Mouse (Mus musculus): Measurements from ENCODE around the gene Gm20431.

The Gm20431 gene

GRCm38 (mm10) chr2:167602364-167602763 is 58.9 kb downstream of the Gm20431 start:
- DNase-seq (ENCODE audit: low read depth, low spot score) = no peak

DNA sequence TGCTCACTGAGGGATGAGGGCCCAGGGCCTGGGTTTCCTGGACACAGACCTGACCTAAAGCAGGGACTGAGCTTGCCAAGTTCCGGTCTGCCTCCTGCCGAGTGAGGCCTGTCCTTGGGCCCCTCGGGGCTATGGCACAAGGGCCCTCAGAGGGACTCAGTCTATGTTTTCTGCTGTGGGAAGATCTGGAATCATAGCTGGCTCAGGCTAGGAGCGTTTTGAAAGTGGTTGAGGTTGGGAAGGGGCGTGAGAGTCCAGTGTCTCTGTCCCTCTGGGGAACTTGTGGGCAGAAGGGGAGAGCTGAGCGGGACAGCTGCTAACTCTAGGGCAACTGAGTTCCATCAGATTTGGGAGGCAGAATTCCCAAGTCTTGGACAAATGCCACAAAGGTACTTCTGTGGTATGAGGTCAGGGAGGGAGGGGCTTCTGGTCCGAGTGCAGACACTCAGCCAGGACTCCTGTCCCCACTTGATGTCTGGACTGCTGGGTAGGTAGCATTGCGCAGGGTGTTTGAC is 60.8 kb downstream of the Gm20431 start:
- no peak for DNase-seq (ENCODE audit: low read depth, low spot score)

GRCm38 (mm10) chr2:167599917-167600316 is 61.4 kb downstream of the Gm20431 start:
- DNase-seq (ENCODE audit: low read depth, low spot score) = no peak

DNA sequence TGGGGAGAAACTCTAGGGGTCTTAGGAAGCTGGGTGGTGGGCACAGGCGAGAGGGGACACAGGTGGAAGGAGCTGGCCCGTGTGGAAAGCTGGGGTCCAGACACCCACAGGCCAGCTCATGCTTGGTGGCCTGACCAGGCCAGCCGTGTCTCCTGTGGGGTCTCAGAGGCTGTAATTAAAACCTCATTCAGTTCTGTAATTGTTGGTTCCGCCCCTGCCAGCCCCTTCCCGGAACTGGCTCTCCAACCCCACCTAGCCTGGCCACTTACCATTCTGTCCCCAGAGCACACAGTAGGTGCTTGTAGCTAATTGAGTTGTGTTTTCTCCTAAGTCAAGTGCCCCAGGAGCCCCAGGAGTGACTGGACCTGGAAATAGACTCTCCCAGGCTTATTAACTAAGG is 62.1 kb downstream of the Gm20431 start:
- DNase-seq (ENCODE audit: low read depth, low spot score) = no peak

- DNase-seq (ENCODE audit: low read depth, low spot score) = no peak
Measured at GRCm38 (mm10) chr2:167597492-167598186, 63.7 kb downstream of the Gm20431 start.

DNA sequence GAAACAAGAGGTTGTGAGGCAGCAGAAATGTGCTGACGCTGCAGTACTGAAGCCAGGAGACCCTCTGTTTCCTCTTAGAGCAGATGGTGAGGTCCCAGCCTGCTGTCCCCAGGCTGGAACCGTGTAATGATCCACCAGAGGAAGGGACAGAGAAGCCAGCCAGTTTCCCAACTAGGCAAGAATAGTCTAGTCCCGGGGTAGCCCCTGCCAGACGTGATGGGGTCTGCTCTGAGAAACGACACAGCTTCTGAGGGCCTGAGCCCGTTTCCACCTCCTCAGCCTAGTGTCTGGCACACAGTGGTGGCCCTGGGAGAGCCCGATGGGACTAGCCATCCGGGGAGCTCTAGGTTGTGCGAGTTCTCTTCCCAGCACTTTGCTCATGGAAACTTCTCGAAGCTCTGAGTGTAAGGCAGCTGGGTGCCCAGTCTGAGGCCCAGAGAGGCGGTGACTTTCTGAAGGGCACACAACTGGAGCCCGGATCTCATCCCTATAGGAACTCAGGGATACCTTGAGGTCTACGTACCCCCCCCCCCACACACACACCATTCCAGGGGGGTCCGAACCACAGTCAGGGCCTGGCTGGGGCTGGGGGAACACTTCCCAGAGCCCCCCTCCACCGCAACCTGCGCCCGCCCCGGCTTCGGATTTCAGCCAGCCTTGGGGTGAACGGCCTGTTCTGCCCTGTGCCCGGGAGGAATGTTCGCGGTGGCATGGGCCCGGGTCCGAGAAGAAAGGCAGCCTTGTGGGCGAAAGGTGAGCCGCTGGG is 64.4 kb downstream of the Gm20431 start:
- no peak for DNase-seq (ENCODE audit: low read depth, low spot score)

DNA sequence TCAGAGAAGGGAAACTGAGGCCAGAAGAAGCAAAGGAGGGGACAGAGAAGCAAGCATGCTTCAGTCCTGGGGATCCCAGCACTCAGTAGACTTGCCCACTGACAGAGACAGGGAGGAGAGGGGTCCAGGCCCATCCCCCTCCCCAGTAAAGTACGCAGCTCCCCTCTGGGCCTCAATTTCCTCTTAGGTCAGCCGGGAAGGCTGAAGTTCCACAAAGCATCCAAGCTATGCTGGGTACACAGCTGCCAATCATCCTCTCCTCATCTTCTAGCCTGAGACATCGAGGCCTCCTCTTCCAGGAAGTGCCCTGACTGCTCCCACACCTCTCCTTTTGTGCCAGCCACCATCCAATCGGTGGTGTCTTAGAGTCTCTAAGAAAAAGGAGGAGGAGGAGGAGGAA is 65.0 kb downstream of the Gm20431 start:
- DNase-seq (ENCODE audit: low read depth, low spot score) = no peak

DNA sequence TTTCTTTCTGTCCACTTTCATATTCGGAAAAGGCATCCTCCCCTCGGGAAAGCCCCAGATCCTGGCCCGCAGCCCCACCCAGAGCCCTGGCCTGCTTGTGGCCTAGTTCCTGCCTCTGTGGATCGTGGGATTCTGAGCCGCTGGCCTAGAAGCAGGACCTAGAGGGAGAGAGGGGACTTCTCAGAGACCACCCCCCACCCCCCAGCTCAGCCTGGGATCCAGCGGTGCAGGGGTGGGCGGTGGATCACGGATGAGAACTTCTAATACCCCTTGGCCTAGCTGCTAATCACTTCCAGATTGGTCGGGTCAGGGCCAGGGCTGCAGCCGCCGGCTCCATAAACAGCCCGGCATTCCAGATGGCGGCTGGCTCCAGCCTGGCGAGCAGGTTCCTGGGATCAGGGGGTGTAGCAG is 65.5 kb downstream of the Gm20431 start:
- peak; percentile 27 for DNase-seq (ENCODE audit: low read depth, low spot score)

DNA sequence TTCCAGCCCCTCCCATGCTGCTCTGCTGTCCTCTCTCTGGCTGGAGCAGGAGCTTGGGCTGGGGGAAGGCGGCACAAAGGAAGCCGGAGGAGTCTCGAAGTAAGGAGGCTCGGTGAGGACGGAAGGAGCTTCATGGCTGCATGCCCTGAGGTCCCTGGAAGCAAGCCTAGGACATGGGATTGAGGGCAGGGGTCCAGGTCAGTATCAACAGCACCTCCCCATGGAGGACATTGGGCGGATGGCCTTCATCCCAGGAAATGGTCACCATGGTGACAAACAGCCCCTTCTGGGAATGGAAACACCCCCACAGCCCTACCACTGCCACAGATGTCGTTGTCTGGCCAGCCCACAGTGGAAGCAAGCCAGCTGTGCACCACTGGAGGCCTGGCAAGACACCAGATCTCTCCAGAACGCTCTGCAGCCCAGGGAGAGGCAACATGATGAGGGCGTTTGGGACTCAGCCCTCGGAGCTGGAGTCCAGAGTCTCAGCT is 66.8 kb downstream of the Gm20431 start:
- no peak for DNase-seq (ENCODE audit: low read depth, low spot score)

DNA sequence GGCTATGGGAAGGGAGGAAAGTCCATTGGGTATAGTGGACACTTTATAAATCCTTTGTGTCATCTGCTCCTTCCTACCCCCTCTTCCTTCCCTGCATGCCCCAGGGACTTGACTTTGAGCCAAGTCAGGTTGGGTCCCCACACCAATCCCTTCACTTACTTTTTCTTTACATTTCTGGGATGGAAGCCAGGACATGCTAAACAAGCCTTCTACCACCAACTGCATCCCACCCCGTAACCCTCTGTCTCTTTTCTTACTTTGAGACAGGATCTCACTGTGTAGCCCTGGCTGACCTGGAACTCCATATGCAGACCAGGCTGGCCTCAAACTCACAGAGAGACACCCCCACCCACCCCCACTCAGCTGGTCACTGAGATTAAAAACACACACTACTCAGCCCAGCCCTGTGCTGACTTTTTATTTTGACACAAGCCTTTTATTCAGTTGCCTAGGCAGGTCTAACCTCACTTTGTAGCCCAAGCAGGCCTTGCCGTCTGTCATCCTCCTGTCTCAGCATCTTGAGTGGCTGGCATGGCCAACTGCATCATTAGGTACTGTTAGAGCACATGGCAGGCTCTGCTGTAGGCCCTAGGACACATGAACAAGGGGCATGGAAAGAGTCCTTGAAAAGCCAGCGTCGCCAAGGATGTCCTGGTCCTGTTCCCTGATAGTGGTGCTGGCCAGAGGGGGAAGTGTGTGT is 67.6 kb downstream of the Gm20431 start:
- DNase-seq (ENCODE audit: low read depth, low spot score) = no peak

- no peak for DNase-seq (ENCODE audit: low read depth, low spot score)
Measured at GRCm38 (mm10) chr2:167588774-167589577, 72.3 kb downstream of the Gm20431 start.

- DNase-seq (ENCODE audit: low read depth, low spot score) = no peak
Measured at GRCm38 (mm10) chr2:167586976-167587375, 74.3 kb downstream of the Gm20431 start.

DNA sequence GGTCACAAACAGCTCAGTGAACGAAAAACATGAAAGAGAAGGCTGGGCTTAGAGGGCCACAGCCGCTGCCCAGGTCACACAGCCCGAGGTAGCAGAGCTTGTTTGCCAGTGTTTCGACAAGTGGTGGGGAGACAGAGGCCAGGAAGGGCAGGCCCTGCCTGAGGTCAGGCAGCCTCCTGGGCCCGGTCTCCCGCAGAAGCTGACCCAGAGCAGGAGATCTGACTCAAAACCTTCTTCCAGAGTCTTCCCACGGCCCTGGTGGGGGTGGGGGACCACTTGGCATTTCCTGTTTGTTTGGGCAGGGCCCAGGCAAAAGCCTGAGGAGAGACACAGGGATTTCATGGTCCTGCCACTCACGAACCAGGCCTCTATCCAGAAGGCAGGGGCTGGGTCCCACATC is 75.3 kb downstream of the Gm20431 start:
- no peak for DNase-seq (ENCODE audit: low read depth, low spot score)

GRCm38 (mm10) chr2:167585273-167585672 is 76.0 kb downstream of the Gm20431 start:
- DNase-seq (ENCODE audit: low read depth, low spot score) = no peak

DNA sequence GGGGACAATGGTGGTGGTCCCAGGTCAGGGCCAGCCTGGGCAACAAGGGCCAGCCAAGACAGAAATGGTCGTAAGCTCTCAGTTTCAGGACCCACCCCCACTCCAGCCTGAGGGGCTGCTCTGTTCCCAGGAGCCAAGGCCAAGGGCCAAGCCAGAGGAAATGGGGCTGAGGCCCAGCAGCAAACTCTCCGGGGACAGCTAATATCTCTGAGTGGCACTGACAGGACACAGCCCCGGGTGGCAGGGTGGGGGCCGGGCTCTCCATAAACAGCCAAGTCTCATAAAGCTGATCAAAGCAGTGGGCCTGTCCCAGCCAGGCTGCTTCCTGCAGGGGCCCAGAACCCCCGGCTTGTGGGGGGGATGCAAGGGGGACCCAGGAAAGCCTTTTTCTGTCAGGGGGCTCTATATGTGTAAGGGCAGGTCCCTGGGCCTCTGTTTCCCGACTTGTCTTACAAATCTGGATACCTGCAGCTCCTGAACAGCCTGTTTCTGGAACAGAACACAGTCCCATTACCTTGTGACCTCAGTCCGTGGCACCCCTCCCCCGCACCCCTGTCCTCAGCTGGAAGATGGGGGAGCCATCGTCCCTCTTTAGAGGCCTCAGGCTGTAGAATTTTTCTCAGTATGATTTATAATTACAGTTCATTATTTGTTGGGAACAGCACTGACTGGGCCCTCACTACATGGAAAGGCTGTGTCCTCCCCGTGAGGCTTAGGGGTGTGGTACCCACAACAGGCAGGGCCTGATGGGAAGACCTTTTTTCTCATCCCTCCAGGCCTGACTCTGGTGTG is 77.9 kb downstream of the Gm20431 start:
- DNase-seq (ENCODE audit: low read depth, low spot score) = no peak

DNA sequence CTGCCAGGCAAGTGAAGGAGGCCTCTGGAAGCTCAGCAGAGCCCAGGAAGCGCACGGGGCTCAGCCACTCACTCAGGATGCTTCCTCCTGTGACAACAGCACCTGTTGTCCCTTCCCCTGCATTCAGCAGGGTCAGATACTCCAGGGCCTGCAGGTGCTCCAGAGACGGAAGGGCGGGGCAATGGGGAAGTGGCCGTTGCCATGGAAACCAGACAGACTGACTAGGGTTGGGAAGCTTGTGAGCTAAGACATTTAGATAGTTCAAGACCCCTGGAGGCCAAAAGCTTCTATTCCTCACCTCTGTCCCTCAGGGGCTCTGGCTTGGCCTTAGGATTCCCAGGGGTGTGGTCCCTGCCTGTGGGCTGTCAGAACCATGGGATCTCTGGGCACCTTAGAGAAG is 82.8 kb downstream of the Gm20431 start:
- no peak for DNase-seq (ENCODE audit: low read depth, low spot score)

- DNase-seq (ENCODE audit: low read depth, low spot score) = no peak
Measured at GRCm38 (mm10) chr2:167577186-167577785, 84.0 kb downstream of the Gm20431 start.

DNA sequence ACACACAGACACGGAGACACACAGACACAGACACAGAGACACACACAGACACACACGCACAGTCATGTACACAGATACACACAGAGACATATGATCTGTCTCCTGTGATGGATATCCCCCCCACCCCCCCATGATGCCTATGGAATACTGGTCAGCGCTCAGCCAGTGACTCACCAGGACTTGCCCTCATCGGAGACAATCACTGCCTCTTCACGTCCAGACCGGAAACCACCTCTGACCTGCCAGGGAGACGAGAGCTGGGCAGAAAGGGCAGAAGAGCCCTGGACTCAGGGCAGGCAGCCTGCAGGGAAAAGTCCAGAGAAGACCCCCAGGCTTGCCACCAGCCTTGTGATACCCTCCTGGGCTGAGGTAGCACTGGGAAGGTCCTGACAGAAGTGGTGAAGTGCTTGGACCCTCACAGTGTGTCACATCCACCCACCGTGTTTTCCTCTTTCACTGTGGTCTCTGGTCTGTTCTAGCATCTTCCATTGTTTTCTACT is 85.1 kb downstream of the Gm20431 start:
- DNase-seq (ENCODE audit: low read depth, low spot score) = no peak

DNA sequence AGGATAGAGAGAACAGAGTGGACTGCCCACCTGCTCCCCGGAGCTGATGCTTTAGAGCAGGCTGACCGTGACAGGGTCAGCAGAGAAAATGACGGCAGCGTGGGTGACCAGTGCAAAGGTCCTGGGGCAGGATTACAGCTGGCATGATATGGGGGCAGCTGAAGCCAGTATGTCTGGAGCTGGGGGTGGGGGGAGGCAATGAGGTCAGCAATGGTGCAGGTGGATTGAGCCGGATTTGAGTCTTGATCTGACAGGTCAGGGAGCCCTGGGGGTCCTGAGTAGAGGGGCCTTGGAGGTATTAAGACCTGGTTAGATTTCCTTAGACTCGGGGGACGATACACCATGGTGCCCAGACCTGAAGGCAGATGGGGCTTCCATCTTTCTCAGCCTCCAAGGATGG is 85.7 kb downstream of the Gm20431 start:
- DNase-seq (ENCODE audit: low read depth, low spot score) = no peak

- no peak for DNase-seq (ENCODE audit: low read depth, low spot score)
Measured at GRCm38 (mm10) chr2:167574814-167575213, 86.5 kb downstream of the Gm20431 start.
